Mouse (Mus musculus): ENCODE results near the gene Pdk2. TPM values are rescaled to one million over a fixed set of nuclear protein-coding genes. Genes with fewer than 3 reads are reported as not detected.

The Pdk2 gene
- polyA plus RNA-seq, 1 experiment from 2014 or later, result 9.7 TPM

GRCm38 (mm10) chr11:95056768-95057501 is 15.8 kb upstream of the Pdk2 start:
- Histone ChIP-seq H3K4me1 (peaks cover 20% of the 10 kb centered on the region), H3K4me3 (peak overlapping the region; percentile 40), H3K27ac (replicated peaks) (peak overlapping the region; percentile 10; the same call in 1 of the 2 replicates), H3K9me3 (replicated peaks) (no peaks in the 10 kb centered on the region), H3K27me3 (ENCODE audit: low read depth, poor library complexity, severe bottlenecking) (peaks cover 30% of the 10 kb centered on the region), H3K36me3 (peaks cover 4% of the 10 kb centered on the region; the same call in 1 of the 2 replicates)
- WGBS, result 19% methylated on average over 19 of the region's 19 CpGs
- no peak for DNase-seq (ENCODE audit: low spot score)

- 82% methylated on average over 9 of the region's 9 CpGs for WGBS
- H3K36me3 ChIP-seq, result peaks cover 4% of the 10 kb centered on the region; the same call in 1 of the 2 replicates
- DNase-seq (ENCODE audit: low spot score), result no peak
- H3K9me3 ChIP-seq (replicated peaks), result no peaks in the 10 kb centered on the region
- peaks cover 16% of the 10 kb centered on the region for H3K4me1 ChIP-seq
- H3K4me3 ChIP-seq, result no peak overlapping the region
- H3K27ac ChIP-seq (replicated peaks), result no peak overlapping the region
- H3K27me3 ChIP-seq (ENCODE audit: low read depth, poor library complexity, severe bottlenecking), result peaks cover 27% of the 10 kb centered on the region
Measured at GRCm38 (mm10) chr11:95053062-95053461, 11.9 kb upstream of the Pdk2 start.

GRCm38 (mm10) chr11:95046980-95047680 is 6.0 kb upstream of the Pdk2 start:
- peak; percentile 73 for DNase-seq (ENCODE audit: low spot score)
- Histone ChIP-seq H3K36me3 (no peaks in the 10 kb centered on the region), H3K27me3 (ENCODE audit: low read depth, poor library complexity, severe bottlenecking) (peaks cover 10% of the 10 kb centered on the region), H3K4me3 (no peak overlapping the region), H3K9me3 (replicated peaks) (no peaks in the 10 kb centered on the region), H3K4me1 (peaks cover 10% of the 10 kb centered on the region), H3K27ac (replicated peaks) (no peak overlapping the region)
- WGBS, result 67% methylated on average over 9 of the region's 9 CpGs

GRCm38 (mm10) chr11:95044185-95044870 is 3.2 kb upstream of the Pdk2 start:
- H3K9me3 ChIP-seq (replicated peaks), result no peaks in the 10 kb centered on the region

GRCm38 (mm10) chr11:95043608-95044007 is 2.5 kb upstream of the Pdk2 start:
- WGBS, result 60% methylated on average over 7 of the region's 7 CpGs

More at GRCm38 (mm10) chr11:95044185-95044870, 3.2 kb upstream of the Pdk2 start:
- DNase-seq (ENCODE audit: low spot score), result no peak
- Histone ChIP-seq H3K27ac (replicated peaks) (no peak overlapping the region), H3K4me1 (peaks cover 34% of the 10 kb centered on the region), H3K27me3 (ENCODE audit: low read depth, poor library complexity, severe bottlenecking) (peaks cover 22% of the 10 kb centered on the region), H3K4me3 (no peak overlapping the region), H3K36me3 (no peaks in the 10 kb centered on the region)
- 54% methylated on average over 12 of the region's 13 CpGs for WGBS

GRCm38 (mm10) chr11:95043060-95043459 is 1.9 kb upstream of the Pdk2 start:
- no peak for DNase-seq (ENCODE audit: low spot score)
- Histone ChIP-seq H3K36me3 (no peaks in the 10 kb centered on the region), H3K4me1 (peaks cover 40% of the 10 kb centered on the region), H3K4me3 (no peak overlapping the region), H3K27me3 (ENCODE audit: low read depth, poor library complexity, severe bottlenecking) (peaks cover 27% of the 10 kb centered on the region), H3K9me3 (replicated peaks) (no peaks in the 10 kb centered on the region), H3K27ac (replicated peaks) (no peak overlapping the region)
- 93% methylated on average over 4 of the region's 4 CpGs for WGBS

More at GRCm38 (mm10) chr11:95043608-95044007, 2.5 kb upstream of the Pdk2 start:
- Histone ChIP-seq H3K4me1 (peaks cover 37% of the 10 kb centered on the region), H3K27ac (replicated peaks) (no peak overlapping the region), H3K9me3 (replicated peaks) (no peaks in the 10 kb centered on the region), H3K27me3 (ENCODE audit: low read depth, poor library complexity, severe bottlenecking) (peaks cover 27% of the 10 kb centered on the region), H3K4me3 (no peak overlapping the region), H3K36me3 (no peaks in the 10 kb centered on the region)
- DNase-seq (ENCODE audit: low spot score), result no peak

GRCm38 (mm10) chr11:95042096-95042495 is 942 bp upstream of the Pdk2 start:
- Histone ChIP-seq H3K27me3 (ENCODE audit: low read depth, poor library complexity, severe bottlenecking) (peaks cover 27% of the 10 kb centered on the region), H3K4me1 (peaks cover 40% of the 10 kb centered on the region), H3K36me3 (no peaks in the 10 kb centered on the region), H3K9me3 (replicated peaks) (no peaks in the 10 kb centered on the region), H3K27ac (replicated peaks) (peak overlapping the region; percentile 34), H3K4me3 (peak overlapping the region; percentile 76)
- 1% methylated on average over 11 of the region's 11 CpGs for WGBS
- peak; percentile 83 for DNase-seq (ENCODE audit: low spot score)

GRCm38 (mm10) chr11:95040491-95041138 is 539 bp downstream of the Pdk2 start:
- H3K27ac ChIP-seq (replicated peaks), result peak overlapping the region; percentile 74
- H3K27me3 ChIP-seq (ENCODE audit: low read depth, poor library complexity, severe bottlenecking), result peaks cover 27% of the 10 kb centered on the region
- under 1% methylated on average over 20 of the region's 20 CpGs for WGBS
- no peaks in the 10 kb centered on the region for H3K9me3 ChIP-seq (replicated peaks)
- no peaks in the 10 kb centered on the region for H3K36me3 ChIP-seq
- peaks cover 40% of the 10 kb centered on the region for H3K4me1 ChIP-seq
- DNase-seq (ENCODE audit: low spot score), result peak; percentile 29
- H3K4me3 ChIP-seq, result peak overlapping the region; percentile 76

- no peak overlapping the region for H3K27ac ChIP-seq (replicated peaks)
- peak overlapping the region; percentile 76; the same call in 1 of the 2 replicates for H3K4me3 ChIP-seq
Measured at GRCm38 (mm10) chr11:95039766-95040165, 1.4 kb downstream of the Pdk2 start.

GRCm38 (mm10) chr11:95038818-95039655 is 2.1 kb downstream of the Pdk2 start:
- Histone ChIP-seq H3K4me1 (peaks cover 34% of the 10 kb centered on the region), H3K36me3 (no peaks in the 10 kb centered on the region), H3K27me3 (ENCODE audit: low read depth, poor library complexity, severe bottlenecking) (peaks cover 27% of the 10 kb centered on the region), H3K4me3 (no peak overlapping the region), H3K9me3 (replicated peaks) (no peaks in the 10 kb centered on the region), H3K27ac (replicated peaks) (no peak overlapping the region)
- 85% methylated on average over 13 of the region's 13 CpGs for WGBS
- DNase-seq (ENCODE audit: low spot score), result no peak

More at GRCm38 (mm10) chr11:95039766-95040165, 1.4 kb downstream of the Pdk2 start:
- no peak for DNase-seq (ENCODE audit: low spot score)
- peaks cover 27% of the 10 kb centered on the region for H3K27me3 ChIP-seq (ENCODE audit: low read depth, poor library complexity, severe bottlenecking)
- no peaks in the 10 kb centered on the region for H3K36me3 ChIP-seq
- H3K9me3 ChIP-seq (replicated peaks), result no peaks in the 10 kb centered on the region
- WGBS, result 89% methylated on average over 4 of the region's 4 CpGs
- H3K4me1 ChIP-seq, result peaks cover 37% of the 10 kb centered on the region

- 75% methylated on average over 14 of the region's 14 CpGs for WGBS
- no peaks in the 10 kb centered on the region for H3K9me3 ChIP-seq (replicated peaks)
- no peak overlapping the region for H3K27ac ChIP-seq (replicated peaks)
- DNase-seq (ENCODE audit: low spot score), result no peak
- H3K27me3 ChIP-seq (ENCODE audit: low read depth, poor library complexity, severe bottlenecking), result peaks cover 22% of the 10 kb centered on the region
- no peak overlapping the region for H3K4me3 ChIP-seq
- H3K4me1 ChIP-seq, result peaks cover 34% of the 10 kb centered on the region
- H3K36me3 ChIP-seq, result no peaks in the 10 kb centered on the region
Measured at GRCm38 (mm10) chr11:95038156-95038817, 2.9 kb downstream of the Pdk2 start.

All from midbrain, embryonic 10.5 days (tissue).